Mouse (Mus musculus): Measurements from ENCODE around the gene Fancl.
A peak's percentile ranks its signal among the peaks of the same experiment; 100 is the strongest.

The Fancl gene

DNA sequence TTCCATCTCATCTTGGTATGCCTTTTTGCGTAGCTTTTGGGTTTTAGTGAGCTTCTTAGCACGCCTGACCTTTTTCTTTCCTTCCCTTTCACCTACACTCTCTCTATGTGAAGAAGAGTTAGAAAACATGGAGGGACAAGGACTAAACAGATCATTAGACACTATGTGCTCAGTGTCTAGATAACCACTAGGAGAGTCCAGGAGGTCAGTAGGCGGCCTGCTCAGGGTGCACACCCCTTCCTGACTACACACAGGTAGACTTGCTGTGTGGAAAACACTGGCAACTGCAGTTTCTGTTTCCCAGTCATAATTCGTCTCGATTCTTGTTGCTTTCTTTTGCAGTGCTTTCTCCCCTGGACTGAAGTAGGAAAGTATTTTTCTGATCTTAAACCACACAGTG, 110.0 kb downstream of the Fancl start:
- DNase-seq: no peak

DNA sequence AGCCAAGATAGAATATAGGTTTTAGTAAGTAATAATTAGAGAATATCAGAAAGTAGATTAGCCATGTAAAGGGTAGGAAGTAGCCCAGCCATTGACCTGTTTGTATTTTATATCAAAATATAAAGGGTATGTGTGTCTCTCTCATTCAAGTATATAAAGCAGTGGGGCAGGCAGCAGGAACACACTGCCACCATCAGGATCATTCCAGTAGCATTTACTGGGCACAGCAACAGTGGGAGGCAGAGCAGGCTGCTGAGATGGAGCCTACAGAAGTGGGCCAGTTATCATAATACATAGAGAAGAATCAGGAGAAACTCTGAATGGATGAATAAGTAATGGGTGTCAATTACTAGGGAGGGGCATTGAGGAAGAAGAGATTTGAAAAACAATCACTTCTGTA, 127.7 kb downstream of the Fancl start:
- peak in 1 of 2 experiments; percentile 6 for DNase-seq

DNA sequence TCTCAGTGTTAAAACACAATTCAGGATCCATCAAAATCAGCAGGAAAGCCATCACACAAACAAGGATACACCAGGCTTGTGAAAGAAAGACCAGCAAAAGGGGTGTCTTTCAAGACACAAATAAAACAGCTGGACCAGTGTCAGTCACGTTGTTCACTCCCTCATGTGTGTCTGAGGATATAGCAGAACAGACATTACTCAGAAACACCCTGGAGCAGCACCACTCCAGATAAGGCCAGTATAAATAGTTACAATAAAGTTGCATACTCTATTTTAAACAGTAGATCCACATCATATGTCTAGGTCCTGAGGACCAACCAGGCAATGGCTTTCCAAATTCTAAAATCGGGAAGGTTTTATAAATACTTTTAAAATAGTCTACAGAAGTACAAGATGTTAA, 130.2 kb downstream of the Fancl start:
- DNase-seq: no peak

DNA sequence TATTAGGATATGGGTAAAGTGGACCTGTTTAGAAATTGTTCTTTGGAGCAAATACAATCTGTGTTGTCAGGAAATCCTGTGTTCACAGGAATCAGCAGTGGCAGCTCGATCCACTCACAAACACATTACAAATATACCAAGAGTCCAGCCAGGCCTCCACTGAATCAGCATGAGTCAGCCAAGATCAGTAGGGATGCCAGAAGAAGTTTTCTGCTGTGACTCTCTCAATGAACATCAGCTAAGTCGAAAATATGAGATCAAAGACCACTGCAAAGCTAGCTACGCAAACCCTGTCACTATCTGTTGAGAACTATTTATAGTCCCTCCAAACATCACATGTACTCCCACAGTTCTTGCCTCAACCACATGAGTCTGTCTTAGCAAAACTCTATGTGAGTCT, 133.1 kb downstream of the Fancl start:
- DNase-seq: no peak

All from cerebellum, postnatal 25 days (tissue).